Mouse (Mus musculus) Muller cell, postnatal 12 days (primary cell): ENCODE measurements around the gene Nup155.

Source experiments
- DNase-seq: peaks from one replicate; pipeline ENCODE4 v3.0.0-alpha.2; 2015; ENCODE audit errors: inconsistent ontology term

Gene Nup155

GRCm38 (mm10) chr15:8190435-8190834 lies 81.4 kb downstream of the Nup155 start:
- no peak for DNase-seq

GRCm38 (mm10) chr15:8200317-8200716 lies 91.2 kb downstream of the Nup155 start:
- no peak for DNase-seq

GRCm38 (mm10) chr15:8208362-8208761 lies 99.3 kb downstream of the Nup155 start:
- DNase-seq = no peak
